Mouse (Mus musculus) CH12.LX (cell line): ENCODE data around the gene Palmd. TPM values are rescaled to one million over a fixed set of nuclear protein-coding genes. Genes with fewer than 3 reads are reported as not detected.

Experiments
- DNase-seq: peaks from one replicate; pipeline ENCODE4 v3.0.0-alpha.2; 2013; ENCODE audit errors: extremely low read depth
- H3K27ac ChIP-seq: 2 replicates; pipeline ENCODE4 v1.5.1; 2012; ENCODE audit warnings: low read depth, mild to moderate bottlenecking, control low read depth, moderate library complexity; ENCODE audit not compliant: insufficient read depth
- H3K27me3 ChIP-seq: replicated peaks from 2 replicates; pipeline ENCODE3; 2012; ENCODE audit warnings: inconsistent platforms
- H3K36me3 ChIP-seq, 2 experiments: replicated peaks in 1 of 2; 2 replicates each; pipeline versions ENCODE3 to v1.6.1; 2012; ENCODE audit warnings: inconsistent platforms in 1 of 2, low read length in 1 of 2, mild to moderate bottlenecking in 1 of 2, mixed read lengths in 1 of 2, moderate library complexity in 1 of 2; ENCODE audit not compliant: control insufficient read depth in 1 of 2, insufficient read depth in 1 of 2
- H3K4me1 ChIP-seq, 2 experiments: 2 replicates each; pipeline ENCODE4 v1.6.1; 2012; ENCODE audit warnings: inconsistent platforms in 1 of 2, moderate library complexity in 1 of 2; ENCODE audit not compliant: insufficient read depth in 2 of 2, control insufficient read depth in 1 of 2
- H3K4me2 ChIP-seq: 2 replicates; pipeline ENCODE4 v1.6.1; 2012; ENCODE audit warnings: low read depth, mild to moderate bottlenecking, control low read depth; ENCODE audit not compliant: poor library complexity, insufficient read depth, severe bottlenecking
- H3K4me3 ChIP-seq, 3 experiments: fragments of 150-350 bp in 1 of 3; sonication (generic) in 1 of 3; replicated peaks in 1 of 3; 2 replicates each; pipeline versions ENCODE3 to v1.5.1; 2011 to 2012; ENCODE audit warnings: low read depth in 2 of 3, low read length in 2 of 3, mild to moderate bottlenecking in 2 of 3, moderate library complexity in 2 of 3, control low read depth in 1 of 3, improper control_type of control experiment in 1 of 3, inconsistent platforms in 1 of 3, mixed read lengths in 1 of 3; ENCODE audit not compliant: poor library complexity in 1 of 3
- H3K79me2 ChIP-seq: replicated peaks from 2 replicates; pipeline ENCODE4 v1.6.1; 2012; ENCODE audit warnings: mild to moderate bottlenecking, moderate library complexity; ENCODE audit not compliant: control insufficient read depth, poor library complexity, insufficient read depth, severe bottlenecking; ENCODE audit errors: extremely low read depth
- H3K9ac ChIP-seq: 2 replicates; pipeline ENCODE4 v1.6.1; 2012; ENCODE audit warnings: low read depth, mild to moderate bottlenecking, control low read depth, moderate library complexity; ENCODE audit not compliant: insufficient read depth
- H3K9me3 ChIP-seq: replicated peaks from 2 replicates; pipeline ENCODE3; 2012; ENCODE audit warnings: low read length, inconsistent platforms, mixed read lengths
- BHLHE40 ChIP-seq: IDR thresholded peaks from 2 replicates; pipeline ENCODE4 v1.6.1; 2011; ENCODE audit warnings: mild to moderate bottlenecking, low read depth, low read length, improper control_type of control experiment
- E2F4 ChIP-seq: IDR thresholded peaks from 2 replicates; pipeline ENCODE4 v1.6.1; 2011; ENCODE audit warnings: low read depth, low read length, improper control_type of control experiment; ENCODE audit not compliant: insufficient replicate concordance
- ELF1 ChIP-seq: IDR thresholded peaks from 2 replicates; pipeline ENCODE4 v1.6.1; 2014; ENCODE audit warnings: low read depth, mild to moderate bottlenecking, inconsistent platforms, low read length, improper control_type of control experiment
- EP300 ChIP-seq: IDR thresholded peaks from 2 replicates; pipeline ENCODE4 v1.6.1; 2011; ENCODE audit warnings: low read length, improper control_type of control experiment
- ETS1 ChIP-seq: conservative IDR thresholded peaks from 2 replicates; pipeline ENCODE4 v1.6.1; 2012; ENCODE audit warnings: low read depth, mild to moderate bottlenecking, inconsistent platforms, low read length, improper control_type of control experiment, moderate library complexity
- GABPA ChIP-seq: IDR thresholded peaks from 2 replicates; pipeline ENCODE4 v1.6.1; 2012; ENCODE audit warnings: low read depth, low read length, improper control_type of control experiment, inconsistent platforms; ENCODE audit not compliant: insufficient replicate concordance
- HCFC1 ChIP-seq: IDR thresholded peaks from 2 replicates; pipeline ENCODE4 v1.6.1; 2012; ENCODE audit warnings: low read depth, mild to moderate bottlenecking, inconsistent platforms, low read length, improper control_type of control experiment
- IRF4 ChIP-seq: IDR thresholded peaks from 2 replicates; pipeline ENCODE4 v1.6.1; 2014; ENCODE audit warnings: low read depth, mild to moderate bottlenecking, inconsistent platforms, low read length, improper control_type of control experiment
- JUN ChIP-seq: IDR thresholded peaks from 2 replicates; pipeline ENCODE4 v1.6.1; 2011; ENCODE audit warnings: low read depth, mild to moderate bottlenecking, low read length, improper control_type of control experiment, moderate library complexity; ENCODE audit not compliant: insufficient read depth
- JUND ChIP-seq: conservative IDR thresholded peaks from 2 replicates; pipeline ENCODE4 v1.6.1; 2011; ENCODE audit warnings: low read depth, low read length, improper control_type of control experiment
- KAT2A ChIP-seq: IDR thresholded peaks from 2 replicates; pipeline ENCODE4 v1.6.1; 2012; ENCODE audit warnings: low read length, improper control_type of control experiment, inconsistent platforms; ENCODE audit not compliant: insufficient replicate concordance
- MAFK ChIP-seq: IDR thresholded peaks from 2 replicates; pipeline ENCODE4 v1.6.1; 2011; ENCODE audit warnings: low read length, improper control_type of control experiment; ENCODE audit not compliant: insufficient replicate concordance
- MAZ ChIP-seq: IDR thresholded peaks from 2 replicates; pipeline ENCODE4 v1.6.1; 2012; ENCODE audit warnings: low read depth, mild to moderate bottlenecking, inconsistent platforms, low read length, improper control_type of control experiment, moderate library complexity
- MEF2A ChIP-seq: IDR thresholded peaks from 2 replicates; pipeline ENCODE4 v1.6.1; 2014; ENCODE audit warnings: low read depth, mild to moderate bottlenecking, inconsistent platforms, low read length, improper control_type of control experiment, borderline replicate concordance
- NRF1 ChIP-seq: IDR thresholded peaks from 2 replicates; pipeline ENCODE4 v1.6.1; 2014; ENCODE audit warnings: low read depth, mild to moderate bottlenecking, inconsistent platforms, low read length, improper control_type of control experiment, moderate library complexity
- PAX5 ChIP-seq: IDR thresholded peaks from 2 replicates; pipeline ENCODE4 v1.6.1; 2012; ENCODE audit warnings: low read length, inconsistent platforms, mixed read lengths
- POLR2A ChIP-seq: IDR thresholded peaks from 2 replicates; pipeline ENCODE4 v1.6.1; 2011; ENCODE audit warnings: low read depth, mild to moderate bottlenecking, improper control_type of control experiment, low read length
- RAD21 ChIP-seq: IDR thresholded peaks from 2 replicates; pipeline ENCODE4 v1.6.1; 2011; ENCODE audit warnings: low read depth, mild to moderate bottlenecking, low read length, improper control_type of control experiment, moderate library complexity
- RCOR1 ChIP-seq: conservative IDR thresholded peaks from 2 replicates; pipeline ENCODE4 v1.6.1; 2012; ENCODE audit warnings: low read depth, mild to moderate bottlenecking, inconsistent platforms, low read length, improper control_type of control experiment
- SIN3A ChIP-seq: IDR thresholded peaks from 2 replicates; pipeline ENCODE4 v1.6.1; 2012; ENCODE audit warnings: low read length, improper control_type of control experiment, inconsistent platforms
- SMC3 ChIP-seq: IDR thresholded peaks from 2 replicates; pipeline ENCODE4 v1.6.1; 2011; ENCODE audit warnings: low read depth, low read length, improper control_type of control experiment
- UBTF ChIP-seq: IDR thresholded peaks from 2 replicates; pipeline ENCODE4 v1.6.1; 2012; ENCODE audit warnings: low read depth, mild to moderate bottlenecking, inconsistent platforms, low read length, improper control_type of control experiment, moderate library complexity
- USF1 ChIP-seq: IDR thresholded peaks from 2 replicates; pipeline ENCODE4 v1.6.1; 2014; ENCODE audit warnings: low read depth, mild to moderate bottlenecking, inconsistent platforms, low read length, improper control_type of control experiment
- USF2 ChIP-seq: conservative IDR thresholded peaks from 2 replicates; pipeline ENCODE4 v1.6.1; 2011; ENCODE audit warnings: low read depth, low read length, improper control_type of control experiment
- ZC3H11A ChIP-seq: IDR thresholded peaks from 2 replicates; pipeline ENCODE4 v1.6.1; 2012; ENCODE audit warnings: low read depth, mild to moderate bottlenecking, inconsistent platforms, low read length, improper control_type of control experiment
- ZNF384 ChIP-seq: IDR thresholded peaks from 2 replicates; pipeline ENCODE4 v1.6.1; 2012; ENCODE audit warnings: low read depth, low read length, improper control_type of control experiment, inconsistent platforms
- dilution Hi-C: fragments of 300-500 bp; cut with MboI; formaldehyde crosslinking; loops from 2 replicates; pipeline ENCODE4 v1.14.3; 2020; ENCODE audit warnings: low sequenced_read_pairs; ENCODE audit not compliant: extremely low pct_unique_long_range_greater_than_20kb, extremely low pct_ligation_motif_present
- in situ Hi-C: fragments of 300-500 bp; cut with MboI; formaldehyde crosslinking; loops from 3 replicates; pipeline ENCODE4 v1.14.3; 2019; ENCODE audit warnings: low sequenced_read_pairs, low pct_ligation_motif_present, low pct_unique_long_range_greater_than_20kb, mixed read lengths
- polyA plus RNA-seq: library from polyadenylated mRNA; unstranded; fragments of >175 nt; gene quantifications from 2 replicates; pipeline ENCODE4 v1.2.1, GENCODE M21; 2012; ENCODE audit warnings: low read depth; ENCODE audit not compliant: insufficient read length
- total RNA-seq, 2 experiments: library from RNA; depleted of rRNA; stranded (reverse); fragments of 300-350 nt in 1 of 2; fragments of >200 nt in 1 of 2; gene quantifications; 2 replicates each; pipeline ENCODE4 v1.2.3; 2012 to 2014

Gene Palmd
- total and polyA plus RNA-seq, 3 experiments, result not detected

- H3K27me3 ChIP-seq, result no peaks in the 10 kb centered on the region
- no peaks in the 10 kb centered on the region for H3K9me3 ChIP-seq
- no peaks in the 10 kb centered on the region for H3K36me3 ChIP-seq
- no peak for DNase-seq
- H3K4me3 ChIP-seq, result no peak overlapping the region
- H3K27ac ChIP-seq, result no peak overlapping the region
- H3K9ac ChIP-seq, result no peak overlapping the region
- dilution Hi-C loops (no loop called here), in situ Hi-C loops (no loop called here)
- TF ChIP-seq JUND (no peak), ETS1 (no peak), E2F4 (no peak), BHLHE40 (no peak), ELF1 (no peak), HCFC1 (no peak), IRF4 (no peak), MAFK (no peak), MAZ (no peak)
- H3K4me2 ChIP-seq, result no peak overlapping the region
- H3K4me1 ChIP-seq, result no peaks in the 10 kb centered on the region; a peak in 1 of 4 replicates
- no peaks in the 10 kb centered on the region for H3K79me2 ChIP-seq
Measured at GRCm38 (mm10) chr3:116951489-116951888, 17.3 kb downstream of the Palmd start.

DNA sequence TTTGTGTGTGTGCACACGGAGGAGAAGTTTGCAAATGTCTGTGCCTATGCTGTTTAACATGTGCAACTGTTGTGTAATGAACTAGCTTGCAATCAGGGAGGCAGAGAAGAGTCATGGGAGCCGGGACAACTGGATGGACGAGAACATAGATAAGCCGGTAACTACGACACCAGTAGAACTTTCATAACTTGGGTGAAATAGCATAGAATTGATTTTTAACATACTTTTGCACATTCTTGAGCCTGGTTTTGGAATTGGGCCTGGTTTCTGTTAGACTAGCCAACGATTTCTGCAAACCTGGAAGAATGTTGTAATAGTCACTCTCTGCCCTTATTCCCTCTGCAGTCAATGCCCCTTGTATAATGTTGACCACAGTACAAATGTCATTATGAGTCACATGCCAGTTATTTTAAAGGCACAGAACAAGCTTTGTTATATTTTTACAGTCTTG lies 18.1 kb downstream of the Palmd start:
- no peak overlapping the region for H3K9ac ChIP-seq
- H3K4me3 ChIP-seq, result no peak overlapping the region
- no peaks in the 10 kb centered on the region for H3K27me3 ChIP-seq
- no peaks in the 10 kb centered on the region for H3K9me3 ChIP-seq
- no peaks in the 10 kb centered on the region for H3K36me3 ChIP-seq
- no peak for DNase-seq
- in situ Hi-C loops (no loop called here), dilution Hi-C loops (no loop called here)
- TF ChIP-seq GABPA, result no peak
- no peak for TF ChIP-seq RCOR1
- no peak for TF ChIP-seq E2F4
- TF ChIP-seq MAFK, result no peak
- TF ChIP-seq PAX5, result no peak
- TF ChIP-seq NRF1, result no peak
- H3K27ac ChIP-seq, result no peak overlapping the region
- H3K4me2 ChIP-seq, result no peak overlapping the region
- H3K4me1 ChIP-seq, result no peaks in the 10 kb centered on the region; a peak in 1 of 4 replicates
- no peaks in the 10 kb centered on the region for H3K79me2 ChIP-seq

GRCm38 (mm10) chr3:116946476-116946875 lies 22.3 kb downstream of the Palmd start:
- Histone ChIP-seq H3K27ac (no peak overlapping the region), H3K79me2 (no peaks in the 10 kb centered on the region), H3K4me3 (no peak overlapping the region), H3K9ac (no peak overlapping the region), H3K36me3 (no peaks in the 10 kb centered on the region), H3K27me3 (no peaks in the 10 kb centered on the region), H3K4me2 (no peak overlapping the region), H3K4me1 (no peaks in the 10 kb centered on the region; a peak in 1 of 4 replicates), H3K9me3 (no peaks in the 10 kb centered on the region)
- DNase-seq, result no peak
- TF ChIP-seq EP300 (no peak), GABPA (no peak), KAT2A (no peak), USF1 (no peak), MAZ (no peak), POLR2A (no peak), ZNF384 (no peak), IRF4 (no peak), SIN3A (no peak), ZC3H11A (no peak), UBTF (no peak), HCFC1 (no peak), USF2 (no peak), MEF2A (no peak), SMC3 (no peak), JUN (no peak), RAD21 (no peak), JUND (no peak)
- in situ Hi-C loops, result no loop called here
- dilution Hi-C loops, result no loop called here
